Mouse (Mus musculus) CH12.LX (cell line): ENCODE results near the gene Samd3.

Experiments
- CHD2 ChIP-seq: IDR thresholded peaks from 2 replicates; pipeline ENCODE4 v1.6.1; 2011; ENCODE audit warnings: low read length, improper control_type of control experiment
- CTCF ChIP-seq, 2 experiments: IDR thresholded peaks in 1 of 2; conservative IDR thresholded peaks in 1 of 2; 2 replicates each; pipeline ENCODE4 v1.5.1; 2011 to 2012; ENCODE audit warnings: low read depth in 2 of 2, low read length in 2 of 2, improper control_type of control experiment in 1 of 2, inconsistent platforms in 1 of 2, mild to moderate bottlenecking in 1 of 2, moderate library complexity in 1 of 2
- ELF1 ChIP-seq: IDR thresholded peaks from 2 replicates; pipeline ENCODE4 v1.6.1; 2014; ENCODE audit warnings: low read depth, mild to moderate bottlenecking, inconsistent platforms, low read length, improper control_type of control experiment
- EP300 ChIP-seq: IDR thresholded peaks from 2 replicates; pipeline ENCODE4 v1.6.1; 2011; ENCODE audit warnings: low read length, improper control_type of control experiment
- ETS1 ChIP-seq: conservative IDR thresholded peaks from 2 replicates; pipeline ENCODE4 v1.6.1; 2012; ENCODE audit warnings: low read depth, mild to moderate bottlenecking, inconsistent platforms, low read length, improper control_type of control experiment, moderate library complexity
- HCFC1 ChIP-seq: IDR thresholded peaks from 2 replicates; pipeline ENCODE4 v1.6.1; 2012; ENCODE audit warnings: low read depth, mild to moderate bottlenecking, inconsistent platforms, low read length, improper control_type of control experiment
- MAX ChIP-seq: IDR thresholded peaks from 2 replicates; pipeline ENCODE4 v1.6.1; 2011; ENCODE audit warnings: low read length, improper control_type of control experiment
- MXI1 ChIP-seq: IDR thresholded peaks from 2 replicates; pipeline ENCODE4 v1.6.1; 2011; ENCODE audit warnings: mild to moderate bottlenecking, low read depth, low read length, improper control_type of control experiment
- NELFE ChIP-seq: IDR thresholded peaks from 2 replicates; pipeline ENCODE4 v1.6.1; 2011; ENCODE audit warnings: low read depth, low read length, improper control_type of control experiment
- POLR2A ChIP-seq: IDR thresholded peaks from 2 replicates; pipeline ENCODE4 v1.6.1; 2011; ENCODE audit warnings: low read depth, mild to moderate bottlenecking, improper control_type of control experiment, low read length
- RCOR1 ChIP-seq: conservative IDR thresholded peaks from 2 replicates; pipeline ENCODE4 v1.6.1; 2012; ENCODE audit warnings: low read depth, mild to moderate bottlenecking, inconsistent platforms, low read length, improper control_type of control experiment
- SMC3 ChIP-seq: IDR thresholded peaks from 2 replicates; pipeline ENCODE4 v1.6.1; 2011; ENCODE audit warnings: low read depth, low read length, improper control_type of control experiment
- USF1 ChIP-seq: IDR thresholded peaks from 2 replicates; pipeline ENCODE4 v1.6.1; 2014; ENCODE audit warnings: low read depth, mild to moderate bottlenecking, inconsistent platforms, low read length, improper control_type of control experiment
- ZNF384 ChIP-seq: IDR thresholded peaks from 2 replicates; pipeline ENCODE4 v1.6.1; 2012; ENCODE audit warnings: low read depth, low read length, improper control_type of control experiment, inconsistent platforms

DNA sequence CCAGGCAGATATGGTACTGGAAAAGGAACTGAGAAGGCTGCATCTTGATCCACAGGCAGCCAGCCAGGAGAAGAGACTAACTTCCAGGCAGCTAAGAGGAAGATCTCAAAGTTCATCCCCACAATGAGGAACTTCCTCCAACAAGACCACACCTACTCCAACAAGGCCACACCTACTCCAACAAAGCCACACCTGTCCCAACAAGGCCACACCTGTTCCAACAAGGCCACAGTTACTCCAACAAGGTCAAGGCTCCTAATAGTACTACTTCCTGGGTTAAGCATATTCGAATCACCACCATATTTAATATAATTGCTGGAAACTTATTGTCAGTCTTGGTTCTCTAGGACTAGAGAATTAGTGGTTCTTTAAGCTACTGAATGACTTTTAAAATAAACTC, 34.6 kb upstream of the Samd3 start:
- no peak for TF ChIP-seq NELFE
- TF ChIP-seq ELF1: no peak
- no peak for TF ChIP-seq CTCF (conservative IDR thresholded peaks at IDR 0.05 in 1 of 2, IDR thresholded peaks at IDR 0.05 in 1 of 2; ENCODE audit: low read depth in 2 of 2, low read length in 2 of 2)
- TF ChIP-seq HCFC1: no peak
- no peak for TF ChIP-seq RCOR1
- TF ChIP-seq POLR2A: no peak
- no peak for TF ChIP-seq ZNF384
- TF ChIP-seq MAX: no peak
- no peak for TF ChIP-seq EP300
- TF ChIP-seq MXI1: no peak
- TF ChIP-seq ETS1: no peak
- TF ChIP-seq USF1: no peak
- TF ChIP-seq CHD2: no peak
- TF ChIP-seq SMC3: no peak
